Comparison of ENCODE assay signal across 8 mouse cellular contexts in the genomic region with DNA sequence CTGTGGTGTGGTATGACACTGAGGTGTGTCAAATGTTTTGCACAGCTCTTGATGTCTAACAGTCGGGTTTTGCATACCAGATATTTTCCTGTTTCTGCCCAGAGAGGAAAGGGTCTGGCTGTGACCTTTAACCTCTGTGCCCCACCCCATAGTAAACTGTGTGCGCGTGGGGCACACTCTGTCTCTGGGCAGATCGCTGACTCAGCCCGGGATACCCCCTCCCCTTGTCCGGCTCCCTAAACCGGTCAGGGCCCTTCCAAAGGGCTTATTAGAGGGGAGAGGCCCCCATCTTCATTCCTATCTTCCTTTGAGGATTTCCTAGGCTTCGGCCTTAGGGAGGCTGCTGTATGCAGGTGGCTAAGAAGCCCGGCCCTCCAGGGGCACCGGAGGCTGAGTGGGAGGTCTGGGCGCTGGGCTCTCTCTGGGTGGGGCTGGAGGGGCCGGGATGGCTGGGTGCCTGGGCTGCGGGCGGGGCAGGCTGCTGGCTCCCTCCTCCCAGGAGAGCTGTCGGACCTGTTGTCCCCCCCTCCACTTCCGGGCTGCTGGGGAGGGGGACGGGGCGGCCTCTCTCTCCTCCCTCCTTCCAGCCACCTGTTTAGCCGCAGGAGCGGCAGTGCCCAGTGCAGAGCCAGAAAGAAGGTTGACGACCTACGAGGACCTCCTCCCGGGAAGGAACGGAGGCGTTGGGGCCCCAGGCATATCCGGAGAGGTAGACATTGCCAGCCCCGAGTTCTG. TPM values are rescaled to one million over a fixed set of nuclear protein-coding genes. Genes with fewer than 3 reads are reported as not detected.
A peak's percentile ranks its signal among the peaks of the same experiment; 100 is the strongest.
DNase-seq lines count a peak whose midpoint lies in the region; ATAC-seq and TF ChIP-seq lines count a peak whose summit lies in the region.

A gene (plus strand): TSS at position 620 of the 735 bp plus-strand sequence.

- DNase-seq in A20 (ENCODE audit: low read depth, low spot score): peak; percentile 70
- no peak for DNase-seq in heart, postnatal 0 days (ENCODE audit: low spot score)
- DNase-seq in midbrain, embryonic 11.5 days (ENCODE audit: low spot score, missing footprints): peak; percentile 80
- DNase-seq in thymus, adult 2 months: peak; percentile 75
- no peak for DNase-seq in cerebellum, adult 9-11 months
- no peak for DNase-seq in adrenal gland, adult 8-10 months

- peak within 1 kb of the TSS; percentile 58 for H3K4me2 ChIP-seq in heart, postnatal 0 days (ENCODE audit: low read depth, low read length)
- H3K4me2 ChIP-seq in limb, embryonic 12.5 days: peak within 1 kb of the TSS; percentile 58
- H3K4me2 ChIP-seq in midbrain, embryonic 11.5 days: peak within 1 kb of the TSS; percentile 49

- H3K4me1 ChIP-seq in ES-Bruce4 (ENCODE audit: control insufficient read depth, insufficient read depth, low read length): peaks cover 2% of the 10 kb centered on the region
- H3K4me1 ChIP-seq in heart, postnatal 0 days (ENCODE audit: control insufficient read depth, insufficient read depth): peaks cover 3% of the 10 kb centered on the region; the same call in 1 of the 2 replicates
- H3K4me1 ChIP-seq in limb, embryonic 12.5 days (replicated peaks): peaks cover 24% of the 10 kb centered on the region
- H3K4me1 ChIP-seq in midbrain, embryonic 11.5 days (ENCODE audit: control insufficient read depth, insufficient read depth, low read length): peaks cover 11% of the 10 kb centered on the region
- peaks cover 40% of the 10 kb centered on the region for H3K4me1 ChIP-seq in thymus, adult 2 months (replicated peaks; ENCODE audit: control insufficient read depth, insufficient read depth, low read length)

- TF ChIP-seq POLR2A in ES-Bruce4 (IDR thresholded peaks at IDR 0.05; ENCODE audit: insufficient read depth, low read length): no peak
- TF ChIP-seq POLR2A in thymus, adult 2 months (IDR thresholded peaks at IDR 0.05; ENCODE audit: control insufficient read depth, extremely low read depth, insufficient read depth, low read length, poor library complexity): no peak

- H3K9me3 ChIP-seq in ES-Bruce4 (replicated peaks; ENCODE audit: control insufficient read depth, insufficient read depth, low read length, poor library complexity, severe bottlenecking): no peaks in the 10 kb centered on the region
- H3K9me3 ChIP-seq in heart, postnatal 0 days (replicated peaks; ENCODE audit: control insufficient read depth, low read length): no peaks in the 10 kb centered on the region
- no peaks in the 10 kb centered on the region for H3K9me3 ChIP-seq in limb, embryonic 12.5 days
- no peaks in the 10 kb centered on the region for H3K9me3 ChIP-seq in midbrain, embryonic 11.5 days (ENCODE audit: control insufficient read depth, low read length)

- no peak for ATAC-seq in heart, postnatal 0 days (ENCODE audit: insufficient read depth, low read depth)
- no peak for ATAC-seq in limb, embryonic 12.5 days (ENCODE audit: insufficient number of reproducible peaks, insufficient read depth, low FRiP score, low TSS enrichment, low read depth)
- ATAC-seq in midbrain, embryonic 11.5 days (ENCODE audit: low FRiP score): peak; percentile 31

- TF ChIP-seq EP300 in ES-Bruce4 (IDR thresholded peaks at IDR 0.05; ENCODE audit: insufficient read depth, low read depth, low read length): no peak
- TF ChIP-seq EP300 in heart, postnatal 0 days (IDR thresholded peaks at IDR 0.05; ENCODE audit: low read depth): no peak

- no peaks in the 10 kb centered on the region for H3K27me3 ChIP-seq in ES-Bruce4 (ENCODE audit: control insufficient read depth, insufficient read depth, low read length, poor library complexity, severe bottlenecking)
- peaks cover 49% of the 10 kb centered on the region for H3K27me3 ChIP-seq in heart, postnatal 0 days (ENCODE audit: control insufficient read depth, insufficient read depth, low read length)
- H3K27me3 ChIP-seq in limb, embryonic 12.5 days: peaks cover 62% of the 10 kb centered on the region
- H3K27me3 ChIP-seq in midbrain, embryonic 11.5 days (ENCODE audit: control insufficient read depth, insufficient read depth, low read length): peaks cover 44% of the 10 kb centered on the region
- no peaks in the 10 kb centered on the region for H3K27me3 ChIP-seq in thymus, adult 2 months (ENCODE audit: control insufficient read depth, insufficient read depth, low read length)

- no peak for TF ChIP-seq CTCF in ES-Bruce4 (IDR thresholded peaks at IDR 0.05; ENCODE audit: low read depth, low read length)
- no peak for TF ChIP-seq CTCF in heart, postnatal 0 days (IDR thresholded peaks at IDR 0.05; ENCODE audit: low read depth)
- TF ChIP-seq CTCF in thymus, adult 2 months (IDR thresholded peaks at IDR 0.05; ENCODE audit: borderline replicate concordance, control insufficient read depth, extremely low read depth, insufficient read depth, low read length, poor library complexity): no peak

- peak within 1 kb of the TSS; percentile 32 for H3K9ac ChIP-seq in ES-Bruce4 (ENCODE audit: low read depth, poor library complexity, severe bottlenecking)
- no peak within 1 kb of the TSS for H3K9ac ChIP-seq in heart, postnatal 0 days (replicated peaks; ENCODE audit: low read depth, low read length)
- 0 out of 2 replicates have a peak within 1 kb of the TSS, but pooled peaks have one; percentile 18 for H3K9ac ChIP-seq in limb, embryonic 12.5 days (replicated peaks)
- H3K9ac ChIP-seq in midbrain, embryonic 11.5 days (ENCODE audit: low read length): peak within 1 kb of the TSS; percentile 27; the same call in 1 of the 2 replicates

- H3K27ac ChIP-seq in ES-Bruce4 (ENCODE audit: insufficient read depth, low read length): no peak within 1 kb of the TSS
- no peak within 1 kb of the TSS for H3K27ac ChIP-seq in heart, postnatal 0 days (ENCODE audit: low read depth)
- no peak within 1 kb of the TSS for H3K27ac ChIP-seq in limb, embryonic 12.5 days
- no peak within 1 kb of the TSS for H3K27ac ChIP-seq in midbrain, embryonic 11.5 days (ENCODE audit: low read depth, low read length)
- peak within 1 kb of the TSS; percentile 71 for H3K27ac ChIP-seq in thymus, adult 2 months (ENCODE audit: control insufficient read depth, insufficient read depth, low read length)

- no peaks in the 10 kb centered on the region for H3K36me3 ChIP-seq in ES-Bruce4 (ENCODE audit: control insufficient read depth, insufficient read depth, low read length, poor library complexity, severe bottlenecking)
- H3K36me3 ChIP-seq in heart, postnatal 0 days (replicated peaks; ENCODE audit: control insufficient read depth, insufficient read depth, low read length): no peaks in the 10 kb centered on the region
- H3K36me3 ChIP-seq in limb, embryonic 12.5 days: peaks cover 25% of the 10 kb centered on the region; the same call in 1 of the 2 replicates
- no peaks in the 10 kb centered on the region for H3K36me3 ChIP-seq in midbrain, embryonic 11.5 days (ENCODE audit: control insufficient read depth, insufficient read depth, low read length)
- H3K36me3 ChIP-seq in thymus, adult 2 months (ENCODE audit: control insufficient read depth, insufficient read depth, low read length): no peaks in the 10 kb centered on the region

- H3K4me3 ChIP-seq in ES-Bruce4 (ENCODE audit: low read depth, low read length): peak within 1 kb of the TSS; percentile 73
- H3K4me3 ChIP-seq in heart, postnatal 0 days (ENCODE audit: low read depth, low read length): peak within 1 kb of the TSS; percentile 47
- H3K4me3 ChIP-seq in limb, embryonic 12.5 days (replicated peaks): peak within 1 kb of the TSS; percentile 38
- peak within 1 kb of the TSS; percentile 31 for H3K4me3 ChIP-seq in midbrain, embryonic 11.5 days (ENCODE audit: low read depth, low read length)
- peak within 1 kb of the TSS; percentile 62 for H3K4me3 ChIP-seq in thymus, adult 2 months (ENCODE audit: control insufficient read depth, insufficient read depth, low read length)

- 6% methylated on average over 27 of the region's 27 CpGs for WGBS in heart, postnatal 0 days
- whole genome bisulfite sequencing in limb, embryonic 12.5 days: 3% methylated on average over 27 of the region's 27 CpGs
- 3% methylated on average over 24 of the region's 27 CpGs for WGBS in midbrain, embryonic 11.5 days
- 4% methylated on average over 26 of the region's 27 CpGs for WGBS in thymus, adult 2 months

RNA-seq across cellular contexts. Expression of the gene that starts here (rescaled TPM):
- polyA plus RNA-seq in ES-Bruce4 (2011; ENCODE audit: insufficient read depth, insufficient read length, low read depth, missing spikeins): 5.6 and 7.1 TPM in 2 replicates
- not detected in 2 replicates for total RNA-seq in heart, postnatal 0 days (2014; rRNA removed; ENCODE audit: low replicate concordance)
- polyA plus RNA-seq in heart, postnatal 0 days (2015; fragmentation: Nextera tagmentation; extraction: Ambion mirVana): not detected in 2 replicates
- 0.18 and 0.20 TPM in 2 replicates for polyA plus RNA-seq in limb, embryonic 12.5 days (2016; fragmentation: Nextera tagmentation; extraction: Ambion mirVana)
- polyA plus RNA-seq in midbrain, embryonic 11.5 days (2014; fragmentation: Nextera tagmentation; extraction: Ambion mirVana): 0.07 TPM in 1 of 2 replicates, not detected in the other
- polyA plus RNA-seq in thymus, adult 2 months (2012; rRNA removed): 10.7 and 11.5 TPM in 2 replicates
- 10 to 100 TPM in 2 of 4 experiments, 1 to 10 TPM in 2; 6.2 to 12.9 (median 9.9) TPM for total RNA-seq in adrenal gland, adult 8-10 months (2022)

Comparison
In these comparisons a context has a peak if more than half of its experiments do, and no peak if none do; other contexts are left out.
1. Peak in DNase-seq, ATAC-seq, H3K4me3 ChIP-seq, H3K9ac ChIP-seq and H3K4me2 ChIP-seq in midbrain, embryonic 11.5 days; RNA of the gene not detected or under 1 TPM.
2. DNase-seq: peak in A20 (single experiment) and thymus, adult 2 months (single experiment); none in heart, postnatal 0 days (single experiment), cerebellum, adult 9-11 months (single experiment) and adrenal gland, adult 8-10 months (single experiment).
3. Peak in every context shown above with its lines, with median percentiles within 50 percentile points of each other: H3K4me3 ChIP-seq and H3K4me2 ChIP-seq.